Mouse (Mus musculus) G1E (cell line): ENCODE results near the gene Tmem245.

Experiments used
- CTCF ChIP-seq: IDR thresholded peaks from 2 replicates; pipeline ENCODE4 v1.5.1; 2012; ENCODE audit warnings: low read depth, low read length, inconsistent platforms, mixed read lengths
- GATA1 ChIP-seq: IDR thresholded peaks from 2 replicates; pipeline ENCODE4 v1.6.1; 2012; ENCODE audit warnings: borderline replicate concordance, low read length, inconsistent platforms, mixed read lengths
- GATA2 ChIP-seq: IDR thresholded peaks from 2 replicates; pipeline ENCODE4 v1.6.1; 2012; ENCODE audit warnings: low read depth, low read length, inconsistent platforms, borderline replicate concordance

DNA sequence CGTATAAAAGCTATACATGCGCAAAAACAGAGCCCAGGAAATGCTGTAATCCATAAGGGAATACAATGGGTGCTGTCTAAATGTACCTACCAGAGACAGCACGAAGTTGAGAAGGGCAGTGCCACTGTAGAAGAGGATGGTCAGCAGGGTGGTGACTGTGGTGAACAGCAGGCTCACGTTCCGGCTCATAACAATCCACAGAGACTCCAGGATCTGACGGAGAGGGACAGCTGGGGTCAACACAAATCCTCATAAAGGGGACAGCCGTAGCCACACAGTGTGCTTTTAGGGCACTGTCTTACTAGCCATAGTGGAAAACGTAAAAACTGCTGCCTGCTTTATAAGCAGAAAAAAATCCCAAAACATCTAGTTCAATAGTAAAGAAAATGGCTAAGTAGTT is 48.0 kb downstream of the Tmem245 start:
- no peak for TF ChIP-seq CTCF
- TF ChIP-seq GATA2, result no peak
- no peak for TF ChIP-seq GATA1
